Mouse (Mus musculus) gastrocnemius, postnatal 36 days (tissue): Measurements from ENCODE around the gene Il17re. TPM values are rescaled to one million over a fixed set of nuclear protein-coding genes. Genes with fewer than 3 reads are reported as not detected.

Experiments used
- microRNA-seq, 2 experiments: library from miRNA; unstranded; fragments of <30 nt; microRNA quantifications; one replicate each; pipeline ENCODE4 v1.2.0; 2021
- total RNA-seq, 2 experiments: library from RNA; stranded (reverse); gene quantifications; 2 replicates each; pipeline ENCODE4 v1.2.3; 2021

Gene Il17re
- total RNA-seq, 2 experiments from 2014 or later: 0.13 to 0.15 TPM

Small RNA genes within 50 kb of the gene (microRNA-seq; reads per million reads assigned to microRNA genes)
- 0 reads per million in 2 experiments for gene Gm24387

Other genes with a start within 250 kb of the Il17re start
- gene Mtmr14, start 220.6 kb upstream of the Il17re start, total RNA-seq: 10 to 100 TPM; 13.4 to 15.2 TPM
- gene Cpne9, start 176.2 kb upstream of the Il17re start, total RNA-seq: not detected
- 10 to 100 TPM in 1 of 2 experiments, 1 to 10 TPM in 1; 8.3 to 10.5 TPM for gene Brpf1, start 151.3 kb upstream of the Il17re start, total RNA-seq
- 1 to 10 TPM; 4.1 to 5.1 TPM for gene Ogg1, start 131.5 kb upstream of the Il17re start, total RNA-seq
- 10 to 100 TPM; 35.9 to 37.7 TPM for gene Camk1, start 114.5 kb upstream of the Il17re start, total RNA-seq
- gene Tada3, start 80.6 kb upstream of the Il17re start, total RNA-seq: 10 to 100 TPM; 11.5 to 13.3 TPM
- 10 to 100 TPM; 49.1 to 50.7 TPM for gene Arpc4, start 80.4 kb upstream of the Il17re start, total RNA-seq
- gene Ttll3, start 69.2 kb upstream of the Il17re start, total RNA-seq: under 1 TPM; 0.42 to 0.66 TPM
- 1 to 10 TPM; 8.1 to 8.9 TPM for gene Rpusd3, start 39.1 kb upstream of the Il17re start, total RNA-seq
- 10 to 100 TPM in 1 of 2 experiments, 1 to 10 TPM in 1; 3.7 to 14.3 TPM for gene Cidec, start 22.7 kb upstream of the Il17re start, total RNA-seq
- gene Jagn1, start 15.9 kb upstream of the Il17re start, total RNA-seq: 10 to 100 TPM; 24.8 to 27.9 TPM
- 1 to 10 TPM; 3.8 to 5.1 TPM for gene Il17rc, start 12.9 kb downstream of the Il17re start, total RNA-seq
- gene Creld1, start 24.8 kb downstream of the Il17re start, total RNA-seq: 10 to 100 TPM; 39.1 to 49.8 TPM
- gene Prrt3, start 43.4 kb downstream of the Il17re start, total RNA-seq: not detected
- gene Emc3, start 73.2 kb downstream of the Il17re start, total RNA-seq: 10 to 100 TPM; 52.9 to 55.7 TPM
- gene Fancd2, start 73.2 kb downstream of the Il17re start, total RNA-seq: under 1 TPM; 0.20 to 0.30 TPM
- not detected for gene Fancd2os, start 142.2 kb downstream of the Il17re start, total RNA-seq
- gene Brk1, start 146.3 kb downstream of the Il17re start, total RNA-seq: 10 to 100 TPM; 36.3 to 37.5 TPM
- gene Vhl, start 165.5 kb downstream of the Il17re start, total RNA-seq: 1 to 10 TPM; 3.5 to 4.5 TPM
- gene Irak2, start 180.0 kb downstream of the Il17re start, total RNA-seq: 1 to 10 TPM; 3.1 to 3.9 TPM
- 10 to 100 TPM; 30.5 to 39.6 TPM for gene Tatdn2, start 238.6 kb downstream of the Il17re start, total RNA-seq